Mouse (Mus musculus) embryo, embryonic 9.5 days (tissue): Measurements from ENCODE around the gene Mad2l2.
A peak's percentile ranks its signal among the peaks of the same experiment; 100 is the strongest.

Experiments
- DNase-seq: peaks from one replicate; pipeline ENCODE4 v3.0.0-alpha.2; 2017; ENCODE audit errors: extremely low spot score

Gene Mad2l2

DNA sequence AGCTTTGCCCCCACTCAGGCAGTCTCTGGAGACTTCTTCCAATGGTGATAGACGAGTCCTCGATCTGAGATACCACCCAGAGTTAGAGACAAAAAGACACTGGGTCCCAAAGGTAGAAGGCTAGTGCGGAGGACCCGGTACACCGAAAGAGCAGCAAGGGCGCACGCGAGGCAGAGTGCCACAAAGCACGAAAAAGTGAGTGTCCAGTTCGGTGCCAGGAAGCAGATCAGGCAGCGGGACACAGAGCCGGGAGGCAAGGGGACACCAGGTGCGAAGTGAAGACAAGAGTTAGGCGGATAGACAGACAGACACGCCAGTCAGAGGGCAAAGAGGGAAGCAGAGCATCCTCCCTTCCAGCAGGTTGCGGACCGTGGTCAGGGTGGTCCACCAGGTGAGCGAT is at the start of gene Mad2l2:
TSS of gene Mad2l2 (plus strand) at position 252 of the 400 bp plus-strand sequence.
- DNase-seq: no peak

DNA sequence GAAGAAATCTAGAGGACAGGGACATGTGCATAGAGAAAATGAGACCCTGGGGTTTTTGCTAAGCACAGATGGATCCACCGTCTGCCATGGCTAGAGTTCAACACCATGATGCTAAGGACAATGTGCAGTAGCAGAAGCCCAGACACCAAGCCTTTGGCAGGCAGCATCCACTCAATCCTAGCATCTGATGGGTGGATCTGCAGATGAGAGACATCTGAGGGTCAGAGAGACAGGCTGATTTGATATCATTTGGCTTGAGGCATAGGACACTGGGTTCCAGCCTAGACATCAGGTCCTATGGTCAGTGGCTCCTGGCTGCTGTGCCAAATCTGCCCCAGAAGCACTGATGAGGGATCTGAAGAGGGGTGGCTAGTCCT is 49.6 kb upstream of the Mad2l2 start:
- DNase-seq: no peak

DNA sequence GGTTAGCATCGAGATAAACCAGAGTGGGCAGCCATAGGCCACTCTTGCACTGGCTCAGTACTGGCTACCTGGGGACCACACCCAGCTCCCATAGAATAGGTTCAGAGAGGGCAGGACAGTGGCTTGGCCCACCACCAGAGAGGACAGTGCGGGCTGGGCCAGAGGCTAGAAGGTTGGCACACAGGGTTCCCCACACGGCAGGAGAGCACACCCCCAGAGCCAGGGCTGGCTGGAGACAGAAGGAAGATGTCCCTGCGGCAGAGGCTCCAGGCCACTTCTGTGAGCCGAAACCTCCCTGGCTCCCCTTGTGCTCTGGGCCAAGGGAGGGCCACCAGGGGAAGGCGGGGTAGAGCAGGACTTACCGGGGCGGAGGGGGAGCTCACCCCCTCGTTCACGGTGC is 49.0 kb upstream of the Mad2l2 start:
- no peak for DNase-seq

DNA sequence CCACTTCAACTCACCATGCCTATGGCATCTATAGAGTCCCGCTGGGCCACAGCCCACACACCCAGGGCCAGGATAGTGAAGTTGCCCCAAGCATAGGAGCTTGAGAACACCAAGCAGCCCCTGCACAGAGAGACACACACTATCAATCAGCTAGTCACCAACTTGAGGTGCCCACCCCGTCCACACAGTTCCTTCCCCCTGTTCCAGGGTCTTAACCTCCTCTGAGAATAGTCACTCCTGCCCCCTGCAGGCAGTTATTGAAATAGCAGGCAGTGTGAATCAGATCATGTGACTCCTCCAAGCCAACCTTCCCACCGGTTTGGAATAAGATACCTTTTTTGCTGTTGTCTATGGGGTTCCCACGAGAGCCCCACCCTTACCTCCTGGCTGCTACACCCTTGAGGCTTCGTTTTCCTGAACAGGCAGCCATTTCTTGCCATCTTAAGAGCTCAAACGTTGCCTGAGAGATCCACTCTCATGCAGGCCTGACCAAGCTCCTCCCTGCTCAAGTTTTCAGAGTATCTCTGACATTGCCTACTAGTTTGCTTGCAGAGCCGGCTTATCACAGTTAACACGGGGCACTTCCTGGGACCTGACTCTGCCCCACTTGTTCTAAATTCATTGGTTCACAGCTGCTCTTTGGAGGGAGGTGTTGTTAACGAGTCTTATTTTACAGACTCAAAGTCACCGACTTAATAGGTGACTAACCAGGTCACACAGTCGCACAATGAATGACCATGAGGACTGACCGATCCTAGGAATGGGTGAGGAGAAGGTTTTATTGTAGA is 47.7 kb upstream of the Mad2l2 start:
- peak; percentile 70 for DNase-seq

DNA sequence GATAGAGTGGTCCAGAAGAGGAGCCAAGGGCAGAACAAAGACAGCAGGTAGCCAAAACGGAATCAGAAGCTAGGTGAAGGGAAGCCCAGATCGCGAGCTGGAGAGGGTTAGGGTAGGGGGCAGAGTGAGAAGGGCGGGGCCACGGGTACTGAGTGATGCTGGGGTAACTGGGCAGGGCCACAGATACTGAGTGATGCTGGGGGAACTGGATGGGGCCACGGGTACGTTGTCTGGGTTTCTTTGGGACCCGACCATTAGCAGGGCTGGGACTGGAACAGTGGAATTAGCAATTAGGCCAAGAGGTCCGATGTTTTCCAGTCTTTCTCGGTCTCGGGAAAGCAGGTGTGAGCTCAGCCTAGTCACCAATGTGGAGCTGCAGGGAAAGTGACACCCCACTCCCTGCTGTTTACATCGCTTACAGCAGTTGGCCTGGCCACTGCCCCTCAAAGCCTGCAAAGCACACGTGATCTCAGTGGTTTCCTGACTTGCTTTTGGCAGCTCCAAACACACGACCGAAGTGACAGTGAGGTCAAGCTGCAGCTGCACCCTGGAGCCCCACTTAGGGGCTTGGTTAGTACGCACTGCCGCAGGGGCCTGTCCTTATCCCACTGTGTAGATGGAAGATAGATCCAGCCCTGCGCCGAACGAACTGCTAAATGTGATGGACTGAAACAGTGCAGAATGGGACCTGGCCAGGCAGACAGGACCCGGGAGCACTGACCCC is 46.8 kb upstream of the Mad2l2 start:
- DNase-seq: no peak

DNA sequence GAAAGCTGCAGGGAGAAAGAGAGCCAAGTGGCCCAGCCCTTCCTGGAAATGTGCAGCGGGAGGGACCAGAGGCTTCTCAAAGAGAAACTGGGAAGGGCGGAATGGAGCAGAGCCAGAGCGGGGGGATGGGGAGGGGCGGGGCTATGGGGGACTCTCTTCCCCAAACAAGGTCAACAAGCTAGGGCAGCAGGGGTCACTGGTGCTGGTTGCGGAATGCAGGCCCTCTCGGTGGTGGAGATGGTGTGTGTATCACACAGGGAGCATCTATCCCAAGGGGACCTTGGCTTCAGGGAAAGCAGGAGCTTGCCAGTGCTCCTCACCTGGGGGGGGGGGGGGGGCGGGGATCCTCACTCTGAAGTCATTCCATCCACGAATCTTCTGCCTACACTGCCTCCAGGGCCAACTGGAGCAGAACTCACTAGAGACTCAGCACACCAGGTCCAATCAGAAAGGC is 45.9 kb upstream of the Mad2l2 start:
- DNase-seq: peak; percentile 84

GRCm38 (mm10) chr4:148085131-148085906 is 44.9 kb upstream of the Mad2l2 start:
- no peak for DNase-seq

GRCm38 (mm10) chr4:148085907-148086305 is 44.3 kb upstream of the Mad2l2 start:
- DNase-seq: no peak

DNA sequence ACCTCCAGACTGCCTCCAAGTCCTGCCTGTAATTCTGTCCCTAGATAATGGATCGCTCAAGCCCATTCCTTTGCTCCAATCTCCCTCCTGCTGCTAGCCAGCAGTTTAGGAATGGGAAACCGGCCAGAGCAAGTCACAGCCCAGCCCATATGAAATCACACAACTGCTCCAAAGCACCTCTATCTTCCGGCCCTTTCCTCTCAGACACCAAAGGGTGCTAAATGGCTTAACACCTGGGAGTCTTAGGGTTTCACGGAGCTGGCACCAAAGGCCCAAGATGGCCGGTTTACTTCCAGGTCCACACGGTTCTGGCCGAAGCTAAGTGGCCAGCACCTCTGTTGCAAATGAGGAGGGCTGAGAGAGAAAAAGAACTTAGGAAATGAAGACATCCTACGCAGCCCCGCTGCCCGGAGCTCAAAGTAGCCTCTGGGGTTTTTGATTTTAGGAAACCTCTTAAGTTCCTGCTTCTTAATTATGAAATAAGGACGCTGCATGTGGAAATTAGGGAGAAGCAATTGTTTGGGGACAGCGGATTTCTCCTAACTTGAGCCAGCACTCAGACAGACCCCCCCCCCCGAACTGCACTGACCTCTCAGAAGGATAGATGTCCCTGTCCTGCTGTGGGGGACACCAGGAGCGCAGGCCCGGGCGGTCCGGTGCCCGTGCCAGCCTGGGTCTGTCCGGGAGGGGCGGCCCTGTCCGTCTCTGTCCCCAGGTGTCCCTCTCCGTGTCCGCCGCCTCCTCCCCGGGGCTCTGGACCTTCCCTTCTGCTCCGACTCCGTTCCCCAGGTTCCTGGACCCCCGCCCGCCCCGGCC is 42.9 kb upstream of the Mad2l2 start:
- DNase-seq: peak; percentile 38

- DNase-seq: peak; percentile 88
Measured at GRCm38 (mm10) chr4:148087907-148088527, 42.2 kb upstream of the Mad2l2 start, which contains the start of gene Agtrap. TSS of gene Agtrap (minus strand) at chr4:148088031.

DNA sequence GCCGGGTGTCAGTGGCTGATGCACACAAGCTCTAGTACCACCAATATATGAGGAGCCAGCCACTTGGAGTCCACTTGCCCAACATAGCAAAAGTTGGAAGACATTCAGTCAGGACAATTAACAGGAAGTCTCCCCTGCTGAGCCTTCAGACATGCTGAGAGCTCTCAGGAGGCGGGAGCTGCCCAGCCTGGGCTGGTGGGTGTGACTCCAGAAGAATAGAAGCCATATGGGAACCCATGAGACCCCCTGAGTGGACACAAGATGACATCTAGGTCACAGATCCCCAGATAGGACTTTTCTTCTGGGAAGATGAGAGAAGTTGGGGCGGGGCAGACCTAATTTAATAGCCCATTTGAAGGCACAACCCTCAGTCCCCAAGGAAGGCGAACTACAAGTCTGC is 41.0 kb upstream of the Mad2l2 start:
- DNase-seq: no peak

GRCm38 (mm10) chr4:148091181-148091580 is 39.0 kb upstream of the Mad2l2 start:
- DNase-seq: no peak

DNA sequence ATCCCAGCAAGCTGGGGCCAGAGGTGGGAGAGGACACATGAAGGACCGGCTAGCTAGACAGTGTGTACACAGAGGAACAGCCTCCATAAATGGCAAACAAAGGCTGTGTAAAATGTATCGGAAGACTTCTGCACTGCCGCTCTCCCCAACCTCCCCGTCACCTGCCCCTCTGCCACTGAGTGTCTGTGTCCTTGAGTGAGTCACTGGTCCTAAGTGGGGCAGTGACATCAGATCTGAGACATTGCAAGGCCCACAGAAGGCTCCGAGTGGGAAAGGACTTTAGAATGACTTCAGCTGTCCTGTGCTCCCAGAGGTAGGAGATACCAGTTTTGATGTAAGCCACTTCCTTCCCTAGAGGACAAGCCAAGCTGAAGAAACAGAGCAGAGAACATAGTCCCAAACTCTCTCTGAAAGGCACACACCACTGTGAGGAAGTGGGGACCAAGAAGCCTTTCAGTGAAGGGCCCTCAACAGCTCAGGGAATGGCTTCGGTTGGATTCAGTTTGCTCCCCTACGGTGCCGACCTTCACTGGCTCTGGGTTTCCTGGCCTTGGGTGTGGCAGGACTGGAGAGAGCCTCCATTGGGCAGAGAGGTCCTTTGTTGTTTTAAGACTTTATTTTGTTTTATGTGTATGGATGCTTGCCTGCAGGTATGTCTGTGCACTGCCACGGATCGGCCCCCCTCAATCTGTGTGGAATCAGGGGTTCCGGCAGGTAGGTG is 37.5 kb upstream of the Mad2l2 start:
- no peak for DNase-seq

GRCm38 (mm10) chr4:148094161-148094560 is 36.0 kb upstream of the Mad2l2 start:
- no peak for DNase-seq

DNA sequence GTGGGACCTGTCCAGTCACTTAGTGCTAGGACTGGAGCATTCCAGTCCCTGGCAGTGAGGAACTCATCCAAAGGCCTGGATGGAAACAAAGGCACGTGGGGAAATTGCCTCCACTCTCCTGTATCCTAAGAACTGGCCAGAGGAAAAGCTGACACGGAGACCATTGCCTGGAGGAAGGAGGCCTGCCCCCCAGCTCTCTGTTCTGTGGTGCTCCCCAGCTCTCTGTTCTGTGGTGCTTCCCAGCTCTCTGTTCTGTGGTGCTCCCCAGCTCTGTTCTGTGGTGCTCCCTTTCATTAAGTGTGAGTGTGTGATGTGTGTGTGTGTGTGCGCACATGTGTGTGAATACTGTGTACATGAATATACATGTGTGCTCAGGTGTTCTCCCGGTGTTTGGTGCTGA is 35.1 kb upstream of the Mad2l2 start:
- no peak for DNase-seq

GRCm38 (mm10) chr4:148097936-148098335 is 32.2 kb upstream of the Mad2l2 start:
- DNase-seq: no peak

DNA sequence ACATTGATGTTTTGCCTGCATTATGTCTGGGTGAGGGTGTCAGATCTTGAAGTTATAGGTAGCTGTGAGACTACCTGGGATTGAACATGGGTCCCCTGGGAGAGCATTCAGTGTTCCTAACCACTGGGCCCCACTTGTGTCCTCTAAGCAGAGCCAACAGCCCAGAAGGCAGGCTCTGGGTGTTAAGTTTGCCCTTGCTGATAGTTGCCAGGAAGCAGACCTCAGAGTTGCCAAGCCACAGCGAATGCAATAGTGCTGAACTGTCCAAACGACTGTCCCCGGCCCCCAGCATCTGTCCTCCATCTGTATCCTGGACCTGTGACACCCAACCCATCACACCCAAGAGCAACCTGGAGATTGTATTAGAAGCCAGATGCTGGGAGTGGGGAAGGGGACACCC is 31.5 kb upstream of the Mad2l2 start:
- DNase-seq: no peak

DNA sequence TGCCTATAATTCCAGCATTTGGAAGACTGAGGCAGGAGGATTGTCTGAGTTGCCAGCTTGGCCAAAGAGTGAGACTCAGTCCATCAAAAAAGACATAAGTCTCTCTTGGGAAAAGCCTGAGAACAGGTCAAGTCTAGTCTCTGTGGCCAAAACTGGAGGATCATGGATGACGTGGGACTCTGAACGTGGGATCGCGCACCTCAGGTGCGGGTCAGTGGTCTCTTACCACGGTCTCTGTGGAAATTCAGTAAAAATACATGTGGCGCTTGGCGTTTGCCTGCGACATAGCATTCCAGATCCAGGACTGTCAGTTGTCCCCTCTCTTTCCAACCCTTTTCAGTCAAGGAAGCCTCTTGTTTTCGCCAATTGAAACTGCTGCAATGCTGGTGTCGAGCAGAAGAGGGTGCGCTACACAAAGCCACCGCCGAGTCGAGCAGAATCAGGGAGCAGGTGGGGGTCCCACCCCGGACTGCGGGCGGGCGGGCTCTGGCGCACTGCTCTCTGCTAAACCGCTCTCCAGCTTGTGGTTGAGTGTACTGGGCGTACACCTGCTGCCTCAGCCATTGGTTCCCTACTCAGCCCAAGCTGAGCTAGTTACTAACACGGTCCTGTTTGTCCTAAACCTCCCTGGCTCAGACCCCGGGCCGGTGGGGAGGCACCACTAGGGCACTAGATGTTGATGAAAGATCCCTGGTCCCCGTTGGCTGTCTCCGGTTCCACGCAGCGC is 28.2 kb upstream of the Mad2l2 start:
- peak; percentile 72 for DNase-seq

DNA sequence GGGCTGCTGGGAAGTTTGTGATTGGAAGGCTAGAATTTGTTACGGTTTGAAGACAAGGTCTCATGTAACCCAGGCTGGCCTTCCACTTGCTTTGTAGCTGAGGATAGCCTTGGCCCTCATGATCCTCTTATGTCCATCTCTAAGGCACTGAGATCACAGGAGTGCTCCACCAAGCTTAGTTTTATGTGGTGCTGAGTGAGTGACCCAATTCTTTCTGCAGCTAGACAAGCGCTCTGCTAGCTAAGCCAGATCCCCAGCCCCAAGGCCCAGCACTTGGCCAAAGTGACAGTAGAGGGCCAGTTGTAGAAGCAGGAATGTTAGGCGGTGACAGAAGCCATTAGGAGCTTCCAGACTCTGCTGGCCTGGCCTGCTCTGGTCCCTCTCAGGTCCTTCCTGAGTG is 26.0 kb upstream of the Mad2l2 start:
- DNase-seq: no peak
